Mouse (Mus musculus) cortical plate, adult 2 months (tissue): ENCODE results near the gene Socs3.

Experiments
- CTCF ChIP-seq: fragments of 200-500 bp; IDR thresholded peaks from 2 replicates; pipeline ENCODE4 v1.5.1; 2011; ENCODE audit warnings: mild to moderate bottlenecking, control low read depth, low read length; ENCODE audit not compliant: insufficient read depth; ENCODE audit errors: extremely low read depth
- POLR2A ChIP-seq: fragments of 200-500 bp; IDR thresholded peaks from 2 replicates; pipeline ENCODE4 v1.6.1; 2011; ENCODE audit warnings: mild to moderate bottlenecking, low read length, control low read depth; ENCODE audit not compliant: insufficient read depth; ENCODE audit errors: extremely low read depth

GRCm38 (mm10) chr11:117962228-117963067 lies 7.4 kb downstream of the Socs3 start:
- TF ChIP-seq CTCF (no peak), POLR2A (no peak)
